ENCODE assay signal across 14 mouse cellular contexts in genomic region chr9:32971926-32972325, GRCm38 (mm10).
A peak's percentile ranks its signal among the peaks of the same experiment; 100 is the strongest.
DNase-seq lines count a peak whose midpoint lies in the region; ATAC-seq and TF ChIP-seq lines count a peak whose summit lies in the region.
"Had no signal": no experiment of that assay in that cellular context is flagged by ENCODE, and none has a peak within 500 bp of the region (broad histone marks: within the 10 kb centered on the region; RNA-seq: fewer than 3 reads in every experiment).

No protein-coding gene starts in this region.

- H3K4me1 ChIP-seq in heart, adult 2 months (ENCODE audit: control insufficient read depth, insufficient read depth, low read length), result no peaks in the 10 kb centered on the region
- no peaks in the 10 kb centered on the region for H3K4me1 ChIP-seq in heart, embryonic 12.5 days (replicated peaks)
- peaks cover 4% of the 10 kb centered on the region; the same call in 1 of the 2 replicates for H3K4me1 ChIP-seq in brown adipose tissue, adult 24 weeks (ENCODE audit: control insufficient read depth, insufficient read depth, insufficient read length, low read length)
- H3K4me1 ChIP-seq in heart, embryonic 16.5 days (ENCODE audit: control insufficient read depth, insufficient read depth, low read length), result peaks cover 4% of the 10 kb centered on the region
- peaks cover 42% of the 10 kb centered on the region for H3K4me1 ChIP-seq in limb, embryonic 13.5 days

- H3K79me2 ChIP-seq in heart, adult 2 months (replicated peaks; ENCODE audit: control insufficient read depth, insufficient read depth, low read length), result no peaks in the 10 kb centered on the region

- no peak overlapping the region for H3K9ac ChIP-seq in heart, adult 2 months (ENCODE audit: low read depth, low read length)
- H3K9ac ChIP-seq in heart, embryonic 12.5 days, result no peak overlapping the region
- no peak overlapping the region for H3K9ac ChIP-seq in heart, embryonic 16.5 days (ENCODE audit: low read length)
- no peak overlapping the region for H3K9ac ChIP-seq in limb, embryonic 13.5 days
- H3K9ac ChIP-seq: embryonic facial prominence, embryonic 13.5 days; liver, embryonic 14.5 days; neural tube, embryonic 15.5 days had no signal

- no peak for TF ChIP-seq CTCF in heart, adult 2 months (IDR thresholded peaks at IDR 0.05)

- no peaks in the 10 kb centered on the region for H3K27me3 ChIP-seq in heart, adult 2 months (ENCODE audit: control insufficient read depth, insufficient read depth, low read length)
- no peaks in the 10 kb centered on the region for H3K27me3 ChIP-seq in heart, embryonic 12.5 days (replicated peaks)
- no peaks in the 10 kb centered on the region for H3K27me3 ChIP-seq in heart, embryonic 16.5 days (ENCODE audit: control insufficient read depth, insufficient read depth, low read length)
- H3K27me3 ChIP-seq in limb, embryonic 13.5 days, result no peaks in the 10 kb centered on the region
- H3K27me3 ChIP-seq: embryonic facial prominence, embryonic 13.5 days; neural tube, embryonic 15.5 days had no signal

- TF ChIP-seq EP300 in heart, adult 2 months (IDR thresholded peaks at IDR 0.05; ENCODE audit: insufficient read depth, low read depth, low read length), result no peak

- H3K9me3 ChIP-seq in heart, embryonic 12.5 days (replicated peaks), result no peaks in the 10 kb centered on the region
- H3K9me3 ChIP-seq in heart, embryonic 16.5 days (replicated peaks; ENCODE audit: control insufficient read depth, low read length), result no peaks in the 10 kb centered on the region
- no peaks in the 10 kb centered on the region for H3K9me3 ChIP-seq in limb, embryonic 13.5 days
- H3K9me3 ChIP-seq: embryonic facial prominence, embryonic 13.5 days; neural tube, embryonic 15.5 days had no signal

- peak; percentile 30 to 39 for DNase-seq in heart, adult 2 months
- DNase-seq in thymus, postnatal 25 days, result no peak
- no peak for DNase-seq in embryo, embryonic 9.5 days (ENCODE audit: extremely low spot score)
- DNase-seq: cerebellum, adult 18-20 months; lung, postnatal 4 days; right cerebral cortex, adult 18-20 months had no signal

- intact Hi-C loops in heart, adult 2 months (cut with DNase I), result no loop called here

- no peaks in the 10 kb centered on the region for H3K36me3 ChIP-seq in heart, adult 2 months (ENCODE audit: control insufficient read depth, insufficient read depth, low read length)
- no peaks in the 10 kb centered on the region for H3K36me3 ChIP-seq in heart, embryonic 12.5 days
- H3K36me3 ChIP-seq in heart, embryonic 16.5 days (ENCODE audit: control insufficient read depth, insufficient read depth), result no peaks in the 10 kb centered on the region
- H3K36me3 ChIP-seq in limb, embryonic 13.5 days, result no peaks in the 10 kb centered on the region
- H3K36me3 ChIP-seq: embryonic facial prominence, embryonic 13.5 days; neural tube, embryonic 15.5 days had no signal

- 70% methylated on average over 7 of the region's 7 CpGs for WGBS in heart, adult 2 months
- 76% methylated on average over 7 of the region's 7 CpGs for WGBS in heart, embryonic 12.5 days
- 87% methylated on average over 7 of the region's 7 CpGs for WGBS in heart, embryonic 16.5 days
- 56% methylated on average over 7 of the region's 7 CpGs for WGBS in limb, embryonic 13.5 days

- no peak for ATAC-seq in heart, embryonic 12.5 days (ENCODE audit: insufficient number of reproducible peaks, low FRiP score)
- ATAC-seq in heart, embryonic 16.5 days (replicated peaks; ENCODE audit: extremely low read depth, insufficient read depth, low FRiP score), result no peak
- no peak for ATAC-seq in limb, embryonic 13.5 days (ENCODE audit: low FRiP score, low read depth)

- no peak overlapping the region for H3K4me3 ChIP-seq in heart, adult 2 months
- H3K4me3 ChIP-seq in heart, embryonic 12.5 days, result no peak overlapping the region
- H3K4me3 ChIP-seq in brown adipose tissue, adult 24 weeks (ENCODE audit: insufficient read depth, low read depth, low read length), result no peak overlapping the region
- H3K4me3 ChIP-seq in heart, embryonic 16.5 days (ENCODE audit: low read length), result no peak overlapping the region
- no peak overlapping the region for H3K4me3 ChIP-seq in limb, embryonic 13.5 days
- H3K4me3 ChIP-seq: embryonic facial prominence, embryonic 13.5 days; neural tube, embryonic 15.5 days had no signal

- peak overlapping the region; percentile 65 for H3K27ac ChIP-seq in heart, adult 2 months
- no peak overlapping the region for H3K27ac ChIP-seq in heart, embryonic 12.5 days (ENCODE audit: poor library complexity, severe bottlenecking)
- H3K27ac ChIP-seq in brown adipose tissue, adult 24 weeks (replicated peaks; ENCODE audit: low read depth, low read length), result peak overlapping the region; percentile 37
- H3K27ac ChIP-seq in heart, embryonic 16.5 days (ENCODE audit: low read length), result peak overlapping the region; percentile 50; the same call in 1 of the 2 replicates
- H3K27ac ChIP-seq in limb, embryonic 13.5 days, result peak overlapping the region; percentile 67; the same call in 1 of the 2 replicates
- H3K27ac ChIP-seq: embryonic facial prominence, embryonic 13.5 days; liver, embryonic 14.5 days; neural tube, embryonic 15.5 days had no signal

- H3K4me2 ChIP-seq in heart, embryonic 12.5 days, result no peak overlapping the region
- no peak overlapping the region for H3K4me2 ChIP-seq in heart, embryonic 16.5 days (ENCODE audit: low read depth, low read length)
- no peak overlapping the region; the same call in 1 of the 2 replicates for H3K4me2 ChIP-seq in limb, embryonic 13.5 days (replicated peaks)
- H3K4me2 ChIP-seq: embryonic facial prominence, embryonic 13.5 days; midbrain, embryonic 11.5 days; neural tube, embryonic 15.5 days had no signal

- no peak for TF ChIP-seq POLR2A in heart, adult 2 months (IDR thresholded peaks at IDR 0.05; ENCODE audit: insufficient read depth, low read depth, low read length)

Comparison
In these comparisons a context has a peak if more than half of its experiments do, and no peak if none do; other contexts are left out.
1. DNase-seq: peak in heart, adult 2 months (2 of 2); none in thymus, postnatal 25 days (single experiment) and embryo, embryonic 9.5 days (single experiment).